Mouse (Mus musculus) liver, embryonic 16.5 days (tissue): Measurements from ENCODE around the gene Bbx. TPM values are rescaled to one million over a fixed set of nuclear protein-coding genes. Genes with fewer than 3 reads are reported as not detected.

Source experiments
- ATAC-seq: fragments of 200-750 bp; cut with Nextera tagmentation; 2 replicates; pipeline ENCODE4 v1.8.0; 2017; ENCODE audit warnings: low read depth, mild to moderate bottlenecking, moderate number of reproducible peaks, moderate library complexity
- H3K27ac ChIP-seq: fragments of 300-500 bp; sonication (generic); 2 replicates; pipeline ENCODE4 v1.5.1; 2014; ENCODE audit warnings: mild to moderate bottlenecking, low read length
- H3K27me3 ChIP-seq: fragments of 300-500 bp; sonication (generic); 2 replicates; pipeline ENCODE4 v1.6.1; 2014; ENCODE audit warnings: low read depth, low read length, mixed read lengths; ENCODE audit not compliant: control insufficient read depth, insufficient read depth
- H3K36me3 ChIP-seq: fragments of 300-500 bp; sonication (generic); 2 replicates; pipeline ENCODE4 v1.6.1; 2014; ENCODE audit warnings: mild to moderate bottlenecking; ENCODE audit not compliant: control insufficient read depth, insufficient read depth
- H3K4me1 ChIP-seq: fragments of 300-500 bp; sonication (generic); 2 replicates; pipeline ENCODE4 v1.6.1; 2014; ENCODE audit warnings: low read depth, low read length, mixed read lengths; ENCODE audit not compliant: control insufficient read depth
- H3K4me2 ChIP-seq: fragments of 300-500 bp; sonication (generic); 2 replicates; pipeline ENCODE4 v1.6.1; 2014; ENCODE audit warnings: low read depth, low read length, mixed read lengths
- H3K4me3 ChIP-seq: fragments of 300-500 bp; sonication (generic); 2 replicates; pipeline ENCODE4 v1.5.1; 2014; ENCODE audit warnings: low read depth, mild to moderate bottlenecking, low read length
- H3K9ac ChIP-seq: fragments of 300-500 bp; sonication (generic); 2 replicates; pipeline ENCODE4 v1.6.1; 2014; ENCODE audit warnings: low read depth, low read length
- H3K9me3 ChIP-seq: fragments of 300-500 bp; sonication (generic); replicated peaks from 2 replicates; pipeline ENCODE4 v1.6.1; 2016; ENCODE audit warnings: low read length; ENCODE audit not compliant: control insufficient read depth
- WGBS: fragments of 180-500 bp; shearing (Covaris S2); extraction: QIAGEN DNeasy Blood & Tissue Kit; methylation state at CpG from one replicate; pipeline ENCODE4 v1.1.7; 2014; ENCODE audit not compliant: insufficient replicate concordance; 5-methylcytosine and 5-hydroxymethylcytosine counted together
- polyA plus RNA-seq: library from polyadenylated mRNA; unstranded; fragments of >200 nt; fragmentation: Nextera tagmentation; extraction: Ambion mirVana; gene quantifications from 2 replicates; pipeline ENCODE4 v1.2.1, GENCODE M21; 2015

Bbx gene
- polyA plus RNA-seq, 1 experiment from 2014 or later = 6.2 TPM

DNA sequence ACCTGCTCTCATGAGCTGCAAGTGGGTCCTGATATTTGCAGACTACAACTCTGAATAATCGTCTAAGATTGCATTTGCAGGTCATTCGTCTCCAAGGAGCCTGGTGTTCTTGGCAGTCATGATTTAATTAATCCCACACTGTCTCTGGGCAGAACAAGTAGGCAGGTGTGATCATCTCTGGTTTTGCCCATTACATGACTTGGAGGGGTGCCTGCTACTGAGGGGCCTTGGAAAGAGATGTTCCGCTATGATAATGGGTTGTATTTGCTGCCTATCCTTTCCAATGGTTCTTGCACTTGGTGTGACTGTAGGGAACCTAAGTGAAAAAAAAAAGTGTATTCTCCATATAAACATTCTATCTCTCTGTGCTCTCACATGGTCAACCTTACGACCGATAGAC, 273.6 kb downstream of the Bbx start:
- Histone ChIP-seq H3K9ac (no peak overlapping the region), H3K36me3 (no peaks in the 10 kb centered on the region), H3K27ac (no peak overlapping the region), H3K9me3 (no peaks in the 10 kb centered on the region), H3K4me2 (no peak overlapping the region), H3K4me3 (no peak overlapping the region), H3K4me1 (no peaks in the 10 kb centered on the region), H3K27me3 (no peaks in the 10 kb centered on the region)
- 74% methylated on average over 5 of the region's 5 CpGs for WGBS
- ATAC-seq = no peak

DNA sequence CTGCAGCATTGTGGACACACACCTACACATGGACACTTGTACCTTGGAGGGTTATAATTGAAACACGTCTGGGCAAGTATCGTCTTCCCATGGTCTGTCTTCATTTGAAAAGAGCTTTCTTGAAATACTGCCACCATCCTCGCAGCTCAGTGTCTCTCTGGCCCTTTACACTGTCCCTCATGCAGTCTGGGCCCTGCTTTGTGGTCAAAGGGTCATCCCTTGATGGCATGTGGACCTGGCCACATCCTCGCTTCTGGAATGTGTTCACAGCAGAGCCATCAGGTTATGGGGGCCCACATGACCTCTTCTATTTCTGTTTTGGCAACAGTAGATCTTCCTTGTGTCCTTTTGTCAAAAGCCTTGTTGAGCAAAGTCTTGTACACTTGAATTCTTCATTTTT, 282.6 kb downstream of the Bbx start:
- ATAC-seq = no peak
- Histone ChIP-seq H3K9me3 (no peaks in the 10 kb centered on the region), H3K27me3 (no peaks in the 10 kb centered on the region), H3K4me3 (no peak overlapping the region), H3K9ac (no peak overlapping the region), H3K27ac (no peak overlapping the region), H3K36me3 (no peaks in the 10 kb centered on the region), H3K4me2 (no peak overlapping the region), H3K4me1 (no peaks in the 10 kb centered on the region)
- 68% methylated on average over 4 of the region's 4 CpGs for WGBS

DNA sequence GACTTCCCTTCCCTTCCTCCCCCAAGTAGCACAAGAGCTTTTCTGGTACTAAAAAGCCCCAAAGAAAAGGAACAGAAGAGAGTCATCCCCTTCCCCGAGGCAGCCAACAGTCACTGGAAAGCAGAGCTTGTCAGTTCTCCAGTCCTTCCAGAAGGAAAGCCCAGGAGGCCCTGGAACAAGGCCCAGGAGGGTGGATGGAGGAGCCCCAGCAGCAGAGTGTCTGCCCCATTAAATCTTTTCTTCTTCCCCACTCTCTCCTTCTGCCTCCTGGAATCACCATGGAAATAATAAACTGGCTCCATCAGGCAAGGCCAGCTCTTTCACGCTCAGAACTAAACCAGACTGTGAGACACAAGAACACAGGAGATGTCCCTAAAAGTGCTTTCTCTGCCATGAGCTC, 284.3 kb downstream of the Bbx start:
- Histone ChIP-seq H3K9ac (no peak overlapping the region), H3K4me3 (no peak overlapping the region), H3K9me3 (no peaks in the 10 kb centered on the region), H3K36me3 (no peaks in the 10 kb centered on the region), H3K27ac (no peak overlapping the region), H3K4me1 (no peaks in the 10 kb centered on the region), H3K4me2 (no peak overlapping the region), H3K27me3 (no peaks in the 10 kb centered on the region)
- WGBS = 65% methylated on average over 2 of the region's 2 CpGs
- no peak for ATAC-seq

Other genes starting within 250 kb of the Bbx start
- not detected in 2 replicates for gene Ccdc54, start 158.8 kb upstream of the Bbx start, polyA plus RNA-seq